Mouse (Mus musculus) inflammation-experienced regulatory T-cells, adult 16 weeks (primary cell): Measurements from ENCODE around the gene Esp8. TPM values are rescaled to one million over a fixed set of nuclear protein-coding genes. Genes with fewer than 3 reads are reported as not detected.

ENCODE experiments used
- polyA plus RNA-seq: library from polyadenylated mRNA; unstranded; fragments of 100-300 nt; shearing (Covaris generic); gene quantifications from one replicate; pipeline ENCODE4 v1.2.1, GENCODE M21; 2017

Gene Esp8
- polyA plus RNA-seq: not detected

GRCm38 (mm10) chr17:40519818-40520217, at the start of gene Esp8:
Gene Esp8 (plus strand): TSS chr17:40520022.

DNA sequence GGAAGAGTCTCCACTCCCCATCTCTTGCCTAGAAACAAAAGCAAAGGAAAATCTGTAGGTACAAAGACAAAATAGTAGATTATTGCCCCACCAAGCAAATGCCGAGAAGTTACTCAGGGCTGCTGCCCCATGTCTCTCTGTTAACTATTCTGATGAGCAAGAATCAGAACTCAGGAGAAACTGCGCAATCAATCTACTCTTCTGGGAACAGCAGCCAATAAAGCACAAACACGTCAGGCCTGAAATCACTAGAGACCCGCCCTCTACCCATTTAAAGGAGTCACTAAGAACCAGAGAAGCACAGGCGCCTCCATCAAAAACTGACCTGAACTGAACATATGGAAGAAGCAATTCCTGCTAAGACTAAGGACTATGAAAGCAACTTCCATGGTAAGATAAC, 41.4 kb downstream of the Esp8 start, which contains the start of gene Esp6:
Gene Esp6, plus strand, starts transcription at position 301 of the 400 bp plus-strand sequence.

Other genes with a start within 250 kb of the Esp8 start
- gene Crisp1, start 200.8 kb upstream of the Esp8 start, polyA plus RNA-seq: not detected
- gene Esp6, start 41.5 kb downstream of the Esp8 start, polyA plus RNA-seq: not detected
- gene Esp4, start 78.6 kb downstream of the Esp8 start, polyA plus RNA-seq: not detected
- not detected for gene Esp3, start 112.1 kb downstream of the Esp8 start, polyA plus RNA-seq
- gene Esp1, start 207.1 kb downstream of the Esp8 start, polyA plus RNA-seq: not detected